Mouse (Mus musculus): Measurements from ENCODE around the gene Resp18.

Gene Resp18

GRCm38 (mm10) chr1:75278228-75278627, at the start of gene Resp18:
Gene Resp18 (minus strand): TSS chr1:75278415.
- in situ Hi-C loops (cut with MseI, MboI), result no loop called here

GRCm38 (mm10) chr1:75327461-75327860, 49.2 kb upstream of the Resp18 start:
- in situ Hi-C loops (cut with MseI, MboI), result no loop called here

- in situ Hi-C loops (cut with MseI, MboI), result no loop called here
Observed at GRCm38 (mm10) chr1:75319166-75319565, 41.0 kb upstream of the Resp18 start.

- in situ Hi-C loops (cut with MseI, MboI), result no loop called here
Observed at GRCm38 (mm10) chr1:75318736-75319135, 40.5 kb upstream of the Resp18 start.

- in situ Hi-C loops (cut with MseI, MboI), result no loop called here
Observed at GRCm38 (mm10) chr1:75318301-75318700, 40.1 kb upstream of the Resp18 start.

- in situ Hi-C loops (cut with MseI, MboI), result no loop called here
Observed at GRCm38 (mm10) chr1:75317241-75318201, 39.3 kb upstream of the Resp18 start, which contains the start of gene Dnpep. Gene Dnpep (minus strand): TSS chr1:75317990.

GRCm38 (mm10) chr1:75316861-75317240, 38.6 kb upstream of the Resp18 start:
- in situ Hi-C loops (cut with MseI, MboI), result no loop called here

GRCm38 (mm10) chr1:75315456-75316365, 37.5 kb upstream of the Resp18 start:
- in situ Hi-C loops (cut with MseI, MboI), result no loop called here

GRCm38 (mm10) chr1:75315011-75315410, 36.8 kb upstream of the Resp18 start:
- in situ Hi-C loops (cut with MseI, MboI), result no loop called here

- in situ Hi-C loops (cut with MseI, MboI), result no loop called here
Observed at GRCm38 (mm10) chr1:75311694-75312093, 33.5 kb upstream of the Resp18 start.

GRCm38 (mm10) chr1:75304662-75305061, 26.4 kb upstream of the Resp18 start:
- in situ Hi-C loops (cut with MseI, MboI), result no loop called here

- in situ Hi-C loops (cut with MseI, MboI), result no loop called here
Observed at GRCm38 (mm10) chr1:75294294-75294693, 16.1 kb upstream of the Resp18 start.

- in situ Hi-C loops (cut with MseI, MboI), result no loop called here
Observed at GRCm38 (mm10) chr1:75293331-75293701, 15.1 kb upstream of the Resp18 start.

- in situ Hi-C loops (cut with MseI, MboI), result no loop called here
Observed at GRCm38 (mm10) chr1:75292476-75293330, 14.5 kb upstream of the Resp18 start.

- in situ Hi-C loops (cut with MseI, MboI), result no loop called here
Observed at GRCm38 (mm10) chr1:75291321-75291720, 13.1 kb upstream of the Resp18 start.

GRCm38 (mm10) chr1:75290582-75290981, 12.4 kb upstream of the Resp18 start:
- in situ Hi-C loops (cut with MseI, MboI), result no loop called here

- in situ Hi-C loops (cut with MseI, MboI), result no loop called here
Observed at GRCm38 (mm10) chr1:75289888-75290431, 11.7 kb upstream of the Resp18 start.

GRCm38 (mm10) chr1:75289376-75289775, 11.2 kb upstream of the Resp18 start:
- in situ Hi-C loops (cut with MseI, MboI), result no loop called here

- in situ Hi-C loops (cut with MseI, MboI), result no loop called here
Observed at GRCm38 (mm10) chr1:75284911-75285310, 6.7 kb upstream of the Resp18 start.

- in situ Hi-C loops (cut with MseI, MboI), result no loop called here
Observed at GRCm38 (mm10) chr1:75283017-75283416, 4.8 kb upstream of the Resp18 start.

Data from mouse trophoblast stem cell (cell line).